Mouse (Mus musculus): ENCODE measurements around the gene Intu.

- TF ChIP-seq CTCF (IDR thresholded peaks at IDR 0.05; ENCODE audit: borderline replicate concordance, extremely low read depth, insufficient read depth, insufficient read length) (no peak), POLR2A (IDR thresholded peaks at IDR 0.05; ENCODE audit: borderline replicate concordance, extremely low read depth, insufficient read depth, insufficient read length, poor library complexity, severe bottlenecking) (no peak)
Observed at GRCm38 (mm10) chr3:40686836-40687235, 155.8 kb downstream of the Intu start.

Data from brain, embryonic 14.5 days (tissue).